Mouse (Mus musculus): Measurements from ENCODE around the gene Sgcd. TPM values are rescaled to one million over a fixed set of nuclear protein-coding genes. Genes with fewer than 3 reads are reported as not detected.

The Sgcd gene
- polyA plus RNA-seq, 1 experiment: 6.1 TPM

DNA sequence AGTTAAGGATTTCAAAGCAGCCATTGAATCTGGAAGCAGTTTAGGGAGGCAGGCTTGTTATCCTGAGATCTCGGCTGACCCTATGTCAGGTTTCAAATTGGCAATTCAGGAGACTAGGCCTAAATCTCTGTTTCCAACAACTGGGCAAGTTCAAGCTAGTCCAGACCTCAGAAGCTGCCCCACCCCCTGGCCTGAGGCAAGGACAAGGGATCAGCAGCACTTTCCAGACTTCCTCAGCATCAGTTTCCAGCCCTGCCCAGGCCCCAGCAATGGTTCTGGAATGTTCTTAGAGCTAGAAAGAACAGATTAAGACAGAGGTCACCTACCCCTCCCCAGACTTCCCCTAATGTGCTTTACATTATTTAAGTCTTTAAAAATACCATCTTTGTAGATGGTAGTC is 1142.1 kb downstream of the Sgcd start:
- no peak for TF ChIP-seq CTCF (IDR thresholded peaks at IDR 0.05; ENCODE audit: borderline replicate concordance, extremely low read depth, insufficient read depth, insufficient read length)
- no peak for TF ChIP-seq POLR2A (IDR thresholded peaks at IDR 0.05; ENCODE audit: borderline replicate concordance, extremely low read depth, insufficient read depth, insufficient read length, poor library complexity, severe bottlenecking)
- DNase-seq (ENCODE audit: low read depth): no peak
